Mouse (Mus musculus) E14TG2a.4 (cell line): Measurements from ENCODE around the gene Vmn1r232.

Source experiments
- H3K27me3 ChIP-seq: 2 replicates; pipeline ENCODE4 v1.6.1; 2014; ENCODE audit warnings: low read length, control low read depth; ENCODE audit not compliant: insufficient read depth
- H3K36me3 ChIP-seq: 2 replicates; pipeline ENCODE4 v1.6.1; 2014; ENCODE audit warnings: low read length, control low read depth; ENCODE audit not compliant: insufficient read depth
- H3K4me1 ChIP-seq: replicated peaks from 2 replicates; pipeline ENCODE4 v1.6.1; 2014; ENCODE audit warnings: low read depth, low read length, control low read depth
- H3K4me3 ChIP-seq: replicated peaks from 2 replicates; pipeline ENCODE4 v1.5.1; 2014; ENCODE audit warnings: mild to moderate bottlenecking, low read length
- H3K9me3 ChIP-seq: 2 replicates; pipeline ENCODE4 v1.6.1; 2014; ENCODE audit warnings: low read length, control low read depth
- CTCF ChIP-seq: conservative IDR thresholded peaks from 2 replicates; pipeline ENCODE4 v1.5.1; 2014; ENCODE audit warnings: low read length
- NANOG ChIP-seq: IDR thresholded peaks from 2 replicates; pipeline ENCODE4 v1.6.1; 2014; ENCODE audit warnings: borderline replicate concordance, low read length, mixed read lengths
- POU5F1 ChIP-seq: IDR thresholded peaks from 2 replicates; pipeline ENCODE4 v1.6.1; 2014; ENCODE audit warnings: low read length, borderline replicate concordance

Vmn1r232 gene

DNA sequence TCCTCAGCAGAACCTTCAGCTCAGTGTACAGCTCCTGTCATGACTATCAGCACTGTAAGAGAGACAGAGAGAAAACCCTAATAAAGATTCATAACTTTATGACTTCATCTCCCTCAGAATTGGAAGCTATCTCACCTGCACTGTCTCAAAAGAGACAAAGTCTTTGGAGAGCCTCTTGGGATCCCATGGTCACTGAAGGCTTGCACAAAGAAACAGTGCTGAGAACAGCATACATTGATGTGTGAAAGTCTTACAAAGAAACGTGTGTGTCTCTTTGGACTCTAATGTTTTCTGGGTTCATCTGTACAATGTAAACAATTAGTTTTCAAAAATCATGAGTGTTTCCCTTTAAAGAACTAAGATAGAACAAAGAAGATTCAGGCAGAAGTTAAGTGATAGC, at the start of gene Vmn1r232:
Vmn1r232 (minus strand) TSS at position 101 of the 400 bp plus-strand sequence.
- no peaks in the 10 kb centered on the region for H3K27me3 ChIP-seq
- H3K4me3 ChIP-seq, result no peak within 1 kb of the TSS
- H3K36me3 ChIP-seq, result no peaks in the 10 kb centered on the region
- H3K9me3 ChIP-seq, result no peaks in the 10 kb centered on the region
- H3K4me1 ChIP-seq, result no peaks in the 10 kb centered on the region
- TF ChIP-seq CTCF, result no peak
- TF ChIP-seq POU5F1, result no peak
- TF ChIP-seq NANOG, result no peak

DNA sequence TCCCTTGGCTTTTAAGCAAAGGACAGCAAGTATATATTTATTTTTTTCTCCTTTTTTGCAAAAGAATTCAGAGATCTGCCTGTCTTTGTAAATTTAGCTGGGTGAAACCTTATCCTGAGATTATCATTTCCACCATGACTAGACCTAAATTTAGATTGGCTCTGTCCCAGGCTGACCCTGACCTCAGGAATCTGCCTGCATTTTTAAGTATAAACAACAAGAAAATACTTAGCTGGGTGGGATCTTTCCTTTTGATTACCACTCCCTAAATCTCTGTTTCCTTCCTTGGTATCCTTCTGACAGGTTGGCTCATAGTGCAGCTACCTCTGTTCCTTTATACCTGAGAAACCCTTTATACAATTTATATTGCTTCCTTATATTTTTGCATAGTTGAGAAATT, 47.2 kb upstream of the Vmn1r232 start:
- no peak for TF ChIP-seq CTCF
- no peak for TF ChIP-seq POU5F1
- no peak for TF ChIP-seq NANOG
- Histone ChIP-seq H3K9me3 (no peaks in the 10 kb centered on the region), H3K27me3 (no peaks in the 10 kb centered on the region), H3K4me3 (no peak overlapping the region), H3K4me1 (peaks cover 2% of the 10 kb centered on the region; the same call in 1 of the 2 replicates), H3K36me3 (peaks cover 83% of the 10 kb centered on the region)

DNA sequence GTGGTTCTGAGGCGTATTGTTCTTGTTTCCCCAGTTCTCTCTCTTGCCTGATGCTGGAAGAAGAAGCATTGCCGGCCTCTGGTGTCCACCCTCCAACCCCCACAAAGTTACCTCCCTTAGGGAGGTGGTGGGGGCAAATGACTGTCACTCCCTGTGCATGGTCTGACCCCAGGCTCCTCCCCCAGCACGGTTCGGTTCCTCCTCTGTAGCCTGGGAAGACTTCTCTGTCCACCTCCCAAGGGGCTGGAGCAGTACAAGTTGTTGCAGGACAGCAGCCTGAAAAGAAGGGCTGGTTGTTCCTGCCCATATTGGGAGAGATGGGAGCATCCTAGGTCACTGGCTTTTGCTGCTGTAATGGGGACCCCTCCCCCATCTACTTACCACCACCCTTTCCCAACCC, 45.9 kb upstream of the Vmn1r232 start:
- H3K4me3 ChIP-seq, result no peak overlapping the region
- H3K4me1 ChIP-seq, result peaks cover 2% of the 10 kb centered on the region; the same call in 1 of the 2 replicates
- TF ChIP-seq NANOG (no peak), CTCF (no peak), POU5F1 (no peak)
- H3K27me3 ChIP-seq, result no peaks in the 10 kb centered on the region
- H3K36me3 ChIP-seq, result peaks cover 96% of the 10 kb centered on the region
- no peaks in the 10 kb centered on the region for H3K9me3 ChIP-seq

DNA sequence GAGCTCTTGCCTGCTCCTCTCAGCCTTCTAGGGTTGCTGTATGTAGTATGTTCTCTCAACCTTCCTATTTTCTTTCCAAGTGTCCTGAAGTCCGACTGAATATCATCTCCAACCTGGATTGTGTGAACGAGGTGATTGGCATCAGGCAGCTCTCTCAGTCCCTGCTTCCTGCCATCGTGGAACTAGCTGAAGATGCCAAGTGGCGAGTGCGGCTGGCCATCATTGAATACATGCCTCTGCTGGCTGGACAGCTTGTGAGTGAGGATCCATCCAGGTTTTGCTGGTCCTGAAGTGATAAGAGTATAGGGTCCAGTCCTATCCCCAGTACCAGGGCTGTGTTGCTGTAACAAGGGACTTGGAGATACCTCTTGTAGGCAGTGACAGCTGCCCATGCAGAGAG, 40.9 kb upstream of the Vmn1r232 start:
- Histone ChIP-seq H3K4me3 (no peak overlapping the region), H3K4me1 (peaks cover 2% of the 10 kb centered on the region; the same call in 1 of the 2 replicates), H3K9me3 (no peaks in the 10 kb centered on the region), H3K27me3 (no peaks in the 10 kb centered on the region), H3K36me3 (peaks cover 100% of the 10 kb centered on the region)
- TF ChIP-seq NANOG, result no peak

DNA sequence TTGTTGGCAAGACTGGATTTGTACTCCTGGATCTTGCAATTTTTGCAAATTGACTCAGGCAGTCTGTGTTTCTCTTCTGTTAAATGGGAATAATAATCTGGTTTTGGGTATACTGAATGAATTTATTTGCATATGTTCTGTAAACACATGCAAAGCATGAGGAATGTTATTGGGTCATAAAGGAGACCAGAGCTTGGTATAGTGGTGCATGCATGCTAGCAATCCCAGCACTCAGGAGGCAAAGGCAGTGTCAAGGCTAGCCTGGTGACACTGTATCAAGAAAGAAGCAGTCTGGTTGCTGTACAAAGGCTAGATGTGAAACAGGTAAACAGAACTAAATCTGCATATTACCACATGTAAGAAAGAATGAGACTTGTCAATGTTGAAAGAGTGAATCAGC, 27.1 kb upstream of the Vmn1r232 start:
- TF ChIP-seq NANOG (no peak), CTCF (no peak), POU5F1 (no peak)
- no peaks in the 10 kb centered on the region for H3K27me3 ChIP-seq
- peaks cover 45% of the 10 kb centered on the region for H3K4me1 ChIP-seq
- peaks cover 33% of the 10 kb centered on the region for H3K36me3 ChIP-seq
- H3K4me3 ChIP-seq, result peak overlapping the region; percentile 91
- peaks cover 7% of the 10 kb centered on the region; the same call in 1 of the 2 replicates for H3K9me3 ChIP-seq

DNA sequence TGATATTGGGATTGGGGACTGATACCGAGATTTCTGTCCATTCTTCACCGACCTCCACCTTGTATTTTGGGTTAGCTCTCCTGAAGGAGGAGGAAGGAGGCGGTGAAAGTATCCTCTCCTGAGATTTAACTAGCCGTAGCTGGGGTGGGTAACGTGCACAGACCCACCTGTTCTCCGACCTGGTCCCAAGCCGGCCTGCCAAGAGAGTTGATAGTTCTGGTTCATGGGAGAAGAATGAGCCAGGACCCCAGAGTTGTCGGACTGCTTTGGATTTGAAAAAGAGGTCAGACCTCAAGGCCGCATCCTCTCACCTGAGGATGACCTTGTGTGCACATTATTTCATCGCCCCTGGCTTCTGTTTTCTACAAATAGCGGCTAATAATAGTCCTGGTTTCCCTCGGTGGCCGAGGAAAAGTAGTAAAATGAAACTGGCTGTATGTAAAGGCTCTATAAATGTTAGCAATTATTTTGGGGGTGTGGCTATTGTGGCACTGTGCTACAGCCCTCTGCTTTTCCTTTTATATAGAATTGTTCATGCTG, 26.6 kb upstream of the Vmn1r232 start:
- Histone ChIP-seq H3K27me3 (no peaks in the 10 kb centered on the region), H3K4me1 (peaks cover 45% of the 10 kb centered on the region), H3K36me3 (peaks cover 28% of the 10 kb centered on the region), H3K4me3 (peak overlapping the region; percentile 91), H3K9me3 (peaks cover 7% of the 10 kb centered on the region; the same call in 1 of the 2 replicates)
- TF ChIP-seq CTCF, result no peak
- TF ChIP-seq NANOG, result no peak
- no peak for TF ChIP-seq POU5F1

DNA sequence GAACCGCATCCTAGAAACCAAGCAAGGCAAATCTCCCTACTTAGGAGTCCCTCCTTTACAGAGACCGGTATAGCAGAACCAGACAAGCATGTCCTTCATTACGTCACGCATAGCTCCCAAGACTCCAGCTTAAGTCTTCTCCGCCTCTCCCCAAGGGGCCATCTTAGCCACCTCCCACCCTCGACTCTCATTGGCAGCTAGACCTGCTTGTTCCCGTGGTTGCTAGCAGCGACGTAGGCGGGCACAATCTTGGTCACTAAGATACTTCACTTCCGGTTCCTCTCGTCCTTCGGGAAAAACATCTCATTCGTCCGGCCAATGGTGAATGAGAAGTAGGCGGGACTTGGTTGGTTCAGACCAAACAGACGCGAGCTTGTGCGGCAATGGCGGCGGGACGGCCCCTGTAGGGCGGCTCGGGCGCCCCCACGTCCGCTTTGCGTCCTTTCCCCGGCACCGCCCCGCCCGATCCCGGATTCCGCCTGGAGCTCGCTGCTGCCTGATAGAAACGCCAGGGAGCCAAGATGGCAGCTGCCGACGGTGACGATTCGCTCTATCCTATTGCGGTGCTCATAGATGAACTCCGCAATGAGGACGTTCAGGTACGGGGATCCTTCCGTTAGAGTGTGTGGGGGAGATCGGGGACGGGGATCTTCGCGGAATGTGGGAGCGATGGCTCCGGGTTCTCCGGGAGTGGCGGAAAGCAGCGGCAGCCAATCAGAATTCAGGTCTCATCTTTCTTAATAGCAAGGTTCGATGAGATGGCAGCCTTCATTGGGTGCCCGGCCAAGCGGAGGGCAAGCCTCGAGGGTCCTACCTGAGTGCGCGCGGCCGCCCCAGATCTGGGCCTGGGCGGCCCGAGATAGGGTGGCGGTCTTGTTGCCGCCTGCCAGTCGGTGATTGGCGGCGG, 25.7 kb upstream of the Vmn1r232 start, which contains the start of gene Ppp2r1a:
Ppp2r1a (plus strand) TSS at position 327 of the 907 bp plus-strand sequence.
- Histone ChIP-seq H3K27me3 (no peaks in the 10 kb centered on the region), H3K9me3 (peaks cover 7% of the 10 kb centered on the region; the same call in 1 of the 2 replicates), H3K4me3 (peak within 1 kb of the TSS; percentile 91), H3K36me3 (peaks cover 21% of the 10 kb centered on the region; the same call in 1 of the 2 replicates), H3K4me1 (peaks cover 39% of the 10 kb centered on the region)
- TF ChIP-seq NANOG (no peak), POU5F1 (no peak), CTCF (no peak)

DNA sequence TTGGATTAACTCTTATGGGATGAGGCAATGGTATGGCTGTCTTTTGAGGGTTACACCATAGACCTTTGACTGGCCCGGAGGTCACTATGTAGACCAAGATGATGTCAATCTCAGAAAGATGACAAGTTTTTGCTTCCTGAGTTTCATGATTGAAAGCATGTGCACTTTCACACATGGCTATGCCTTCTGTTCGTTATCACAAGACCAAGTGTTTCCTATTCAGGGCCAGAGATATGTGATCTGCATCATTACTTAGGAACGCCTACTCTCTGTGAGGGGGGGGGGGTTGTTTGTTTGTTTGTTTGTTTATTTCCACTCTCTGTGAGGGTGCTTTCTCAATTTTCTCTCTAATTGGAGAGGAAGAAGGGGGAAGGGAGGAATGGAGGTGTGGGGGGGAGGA, 24.7 kb upstream of the Vmn1r232 start:
- no peaks in the 10 kb centered on the region for H3K27me3 ChIP-seq
- H3K9me3 ChIP-seq, result peaks cover 7% of the 10 kb centered on the region; the same call in 1 of the 2 replicates
- H3K4me1 ChIP-seq, result peaks cover 31% of the 10 kb centered on the region
- H3K4me3 ChIP-seq, result peak overlapping the region; percentile 91
- peaks cover 11% of the 10 kb centered on the region; the same call in 1 of the 2 replicates for H3K36me3 ChIP-seq
- TF ChIP-seq NANOG, result no peak
- no peak for TF ChIP-seq CTCF
- TF ChIP-seq POU5F1, result no peak
